Mouse (Mus musculus) left cerebral cortex, postnatal 4 days (tissue): ENCODE data around the gene Gm3248. TPM values are rescaled to one million over a fixed set of nuclear protein-coding genes. Genes with fewer than 3 reads are reported as not detected.
"Not testable (repeated sequence)": the region's sequence is repeated elsewhere in the genome, so short reads cannot be mapped to it uniquely, and the experiment has no call there.

Source experiments
- DNase-seq: peaks from one replicate; pipeline ENCODE4 v3.0.0-alpha.2; 2022
- intact Hi-C: fragments of 180-260 bp; cut with DNase I; formaldehyde crosslinking; loops from one replicate; pipeline ENCODE4 v1.15.1; 2025
- total RNA-seq, 2 experiments: library from RNA; stranded (reverse); gene quantifications; 2 replicates each; pipeline ENCODE4 v1.2.3; 2021

Gene Gm3248
- 1 to 10 TPM; 1.9 to 2.0 TPM for total RNA-seq

GRCm38 (mm10) chr14:5961635-5962034 lies at the start of gene Gm3248:
Gene Gm3248, minus strand, starts transcription at chr14:5961745.
- DNase-seq, result peak; percentile 29
- intact Hi-C loops, result not testable (repeated sequence)

- DNase-seq, result peak; percentile 1
- intact Hi-C loops, result not testable (repeated sequence)
Measured at GRCm38 (mm10) chr14:5987136-5987535, 25.6 kb upstream of the Gm3248 start.

DNA sequence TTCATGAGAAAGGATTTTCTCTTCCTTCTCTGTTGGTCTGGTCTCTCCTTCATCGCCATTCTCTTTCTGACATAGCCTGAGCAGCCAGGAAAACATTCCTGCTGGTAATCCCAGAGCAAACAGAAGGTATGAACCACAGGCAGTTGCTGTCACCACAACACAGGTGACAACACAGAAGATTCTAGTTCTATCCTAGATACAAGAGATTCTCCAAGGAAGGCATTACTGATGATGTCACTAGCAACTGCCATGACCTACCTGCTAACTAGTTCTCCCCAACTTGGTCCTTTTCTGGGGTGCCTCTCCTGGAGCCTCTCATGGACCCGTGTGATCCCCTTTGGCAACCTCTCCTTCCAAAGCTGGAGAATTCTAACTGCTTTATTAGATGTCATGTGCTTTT lies 17.5 kb upstream of the Gm3248 start, which contains the start of gene Gm3453:
Gene Gm3453 (minus strand): TSS at position 101 of the 400 bp plus-strand sequence.
- DNase-seq, intact Hi-C loops: not testable (repeated sequence)

GRCm38 (mm10) chr14:5962441-5962840 lies 896 bp upstream of the Gm3248 start:
- DNase-seq, intact Hi-C loops: not testable (repeated sequence)

DNA sequence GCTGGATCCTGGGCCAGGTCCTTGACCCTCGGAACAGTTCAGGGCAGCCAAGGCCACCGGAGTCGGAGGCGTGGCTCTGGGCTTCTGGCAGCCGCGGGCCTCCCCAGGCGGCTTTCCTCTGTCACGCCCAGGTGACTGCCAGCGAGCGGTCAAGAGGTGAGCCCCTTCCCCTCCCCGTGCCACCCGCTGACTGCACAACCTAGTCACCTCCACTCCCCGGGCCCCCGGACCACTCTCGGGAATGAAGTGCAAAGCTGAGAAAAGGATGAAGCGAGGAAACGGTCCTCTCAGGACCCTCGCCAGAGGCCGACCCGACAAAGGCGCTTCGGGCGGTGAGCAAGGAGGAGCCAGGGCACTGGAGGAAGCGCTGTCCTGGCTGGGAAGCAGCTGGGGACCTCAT lies 443 bp downstream of the Gm3248 start:
- DNase-seq, result peak; percentile 7
- intact Hi-C loops, result not testable (repeated sequence)

GRCm38 (mm10) chr14:5960479-5960878 lies 1.1 kb downstream of the Gm3248 start:
- peak; percentile 17 for DNase-seq
- intact Hi-C loops, result not testable (repeated sequence)

DNA sequence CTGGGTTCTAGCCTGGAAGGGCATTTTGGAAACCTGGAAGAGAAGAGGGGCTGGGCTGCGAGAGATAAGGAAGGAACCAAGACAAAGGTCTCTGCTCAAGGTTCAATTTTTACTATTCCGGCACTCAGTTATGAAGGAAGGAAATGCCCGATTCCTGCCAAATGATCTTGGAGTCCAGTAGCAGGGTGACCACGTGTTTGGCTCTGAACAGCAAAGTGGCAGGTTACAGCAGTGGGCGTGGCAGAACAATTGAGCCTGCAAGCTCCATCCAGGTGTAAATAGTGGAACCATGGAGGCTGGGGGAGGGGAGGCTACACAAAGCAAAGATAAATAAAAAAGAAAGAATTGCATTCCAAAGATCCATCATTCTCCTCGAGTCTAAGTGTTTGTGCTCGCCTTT lies 38.3 kb downstream of the Gm3248 start:
- DNase-seq, result not testable (repeated sequence)

DNA sequence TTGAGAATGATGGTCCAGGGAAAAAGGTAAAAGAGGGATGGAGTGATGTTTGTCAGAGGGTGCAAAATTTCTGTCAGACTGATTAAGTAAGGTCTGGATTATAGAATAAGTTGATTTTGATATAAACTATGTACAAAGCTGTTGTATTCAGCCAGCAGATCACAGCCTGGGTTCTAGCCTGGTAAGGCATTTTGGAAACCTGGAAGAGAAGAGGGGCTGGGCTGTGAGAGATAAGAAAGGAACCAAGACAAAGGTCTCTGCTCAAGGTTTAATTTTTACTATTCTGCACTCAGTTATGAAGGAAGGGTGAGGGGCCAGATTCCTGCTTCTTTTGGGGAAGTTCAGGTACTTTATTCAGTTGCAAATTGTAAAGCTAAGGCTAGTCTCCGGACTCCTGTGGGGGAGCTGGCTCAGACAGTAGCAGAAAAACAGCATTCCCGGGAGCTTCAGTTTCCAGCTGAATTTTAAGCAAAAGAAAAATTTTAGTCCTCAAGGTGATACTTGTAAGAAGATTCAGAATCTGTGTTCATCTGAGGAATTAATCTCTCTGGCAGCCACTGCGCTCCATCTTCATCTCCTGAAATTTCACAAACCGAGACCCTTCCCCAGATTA lies 43.1 kb downstream of the Gm3248 start:
- DNase-seq, intact Hi-C loops: not testable (repeated sequence)

More for the DNA sequence above, 38.3 kb downstream of the Gm3248 start:
- intact Hi-C loops, result not testable (repeated sequence)

- DNase-seq, intact Hi-C loops: not testable (repeated sequence)
Measured at GRCm38 (mm10) chr14:5913701-5914100, 47.8 kb downstream of the Gm3248 start.

Other genes with a start within 250 kb of the Gm3248 start
- 1 to 10 TPM; 3.5 to 3.9 TPM for gene Gm3373, start 220.2 kb downstream of the Gm3248 start, total RNA-seq
- 10 to 100 TPM; 11.9 to 12.7 TPM for gene Gm3383, start 153.8 kb downstream of the Gm3248 start, total RNA-seq
- gene Gm3424, start 131.4 kb downstream of the Gm3248 start, total RNA-seq, result not detected
- gene Gm8237, start 81.4 kb downstream of the Gm3248 start, total RNA-seq, result 1 to 10 TPM; 2.2 to 2.9 TPM
- under 1 TPM; 0.66 to 0.80 TPM for gene Gm3453, start 17.4 kb upstream of the Gm3248 start, total RNA-seq
- gene Gm6337, start 96.5 kb upstream of the Gm3248 start, total RNA-seq, result under 1 TPM in 1 of 2 experiments, not detected in 1; 0.28 TPM
- 1 to 10 TPM; 1.5 to 1.7 TPM for gene Gm8206, start 132.2 kb upstream of the Gm3248 start, total RNA-seq
- gene Gm3468, start 146.9 kb upstream of the Gm3248 start, total RNA-seq, result 1 to 10 TPM; 5.1 to 5.6 TPM
- gene Gm3476, start 164.1 kb upstream of the Gm3248 start, total RNA-seq, result not detected